Mouse (Mus musculus): ENCODE measurements around the gene Ripor3. TPM values are rescaled to one million over a fixed set of nuclear protein-coding genes. Genes with fewer than 3 reads are reported as not detected.

Gene Ripor3
- polyA plus RNA-seq, 1 experiment = 18.2 TPM

GRCm38 (mm10) chr2:167939632-167940399 is 70.6 kb downstream of the Ripor3 start:
- no peak for TF ChIP-seq GATA1 (IDR thresholded peaks at IDR 0.05; ENCODE audit: low read length)

GRCm38 (mm10) chr2:167939204-167939603 is 71.2 kb downstream of the Ripor3 start:
- TF ChIP-seq GATA1 (IDR thresholded peaks at IDR 0.05; ENCODE audit: low read length) = no peak

- no peak for TF ChIP-seq GATA1 (IDR thresholded peaks at IDR 0.05; ENCODE audit: low read length)
Measured at GRCm38 (mm10) chr2:167938786-167939185, 71.6 kb downstream of the Ripor3 start.

- TF ChIP-seq GATA1 (IDR thresholded peaks at IDR 0.05; ENCODE audit: low read length) = no peak
Measured at GRCm38 (mm10) chr2:167935956-167936355, 74.5 kb downstream of the Ripor3 start.

GRCm38 (mm10) chr2:167933397-167933796 is 77.0 kb downstream of the Ripor3 start:
- TF ChIP-seq GATA1 (IDR thresholded peaks at IDR 0.05; ENCODE audit: low read length) = no peak

- no peak for TF ChIP-seq GATA1 (IDR thresholded peaks at IDR 0.05; ENCODE audit: low read length)
Measured at GRCm38 (mm10) chr2:167932727-167933231, 77.6 kb downstream of the Ripor3 start.

GRCm38 (mm10) chr2:167931985-167932726 is 78.3 kb downstream of the Ripor3 start, which contains the start of gene Ptpn1:
Gene Ptpn1, plus strand, starts transcription at chr2:167932057.
- TF ChIP-seq GATA1 (IDR thresholded peaks at IDR 0.05; ENCODE audit: low read length) = no peak

- TF ChIP-seq GATA1 (IDR thresholded peaks at IDR 0.05; ENCODE audit: low read length) = no peak
Measured at GRCm38 (mm10) chr2:167930975-167931374, 79.4 kb downstream of the Ripor3 start.

Other genes with a start within 250 kb of the Ripor3 start
- 39.4 and 49.5 TPM in 2 replicates for gene Ptpn1, start 78.6 kb downstream of the Ripor3 start, polyA plus RNA-seq (2012)
- gene Pard6b, start 70.4 kb upstream of the Ripor3 start, polyA plus RNA-seq (2012) = 4.3 and 4.8 TPM in 2 replicates
- 44.2 and 51.3 TPM in 2 replicates for gene Adnp, start 196.5 kb upstream of the Ripor3 start, polyA plus RNA-seq (2012)
- gene Gm20716, start 219.7 kb upstream of the Ripor3 start, polyA plus RNA-seq (2012) = not detected in 2 replicates
- 76.5 and 103 TPM in 2 replicates for gene Dpm1, start 220.0 kb upstream of the Ripor3 start, polyA plus RNA-seq (2012)
- 30.4 and 39.7 TPM in 2 replicates for gene Mocs3, start 220.0 kb upstream of the Ripor3 start, polyA plus RNA-seq (2012)